Mouse (Mus musculus): ENCODE data around the gene Slc10a4. TPM values are rescaled to one million over a fixed set of nuclear protein-coding genes. Genes with fewer than 3 reads are reported as not detected.
"Not testable (repeated sequence)": the region's sequence is repeated elsewhere in the genome, so short reads cannot be mapped to it uniquely, and the experiment has no call there.

The Slc10a4 gene
- polyA plus RNA-seq, 1 experiment from 2014 or later, result 2.3 TPM

DNA sequence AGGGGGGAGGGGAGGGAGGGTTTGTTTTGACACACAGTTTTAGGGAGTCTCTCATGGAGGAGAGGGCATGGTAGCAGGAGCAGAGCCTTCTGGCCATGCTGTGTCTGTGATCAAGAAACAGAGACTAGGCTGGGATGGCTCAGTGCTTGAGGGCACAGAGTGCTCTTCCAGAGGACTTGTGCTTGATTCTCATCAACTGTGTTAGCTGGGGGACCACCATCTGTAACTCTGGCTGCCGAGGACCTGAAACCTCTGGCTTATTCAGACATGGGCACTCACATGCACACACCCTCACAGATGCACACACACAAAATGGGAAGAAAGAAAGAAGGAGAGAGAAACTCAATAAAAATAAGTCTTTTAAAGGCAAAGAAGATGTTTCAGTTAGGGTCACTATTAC is 8.1 kb upstream of the Slc10a4 start:
- 59% methylated on average over 1 of the region's 1 CpGs for WGBS
- H3K4me2 ChIP-seq (ENCODE audit: low read depth, low read length); H3K27me3 ChIP-seq (ENCODE audit: control insufficient read depth, insufficient read depth, low read length); H3K9ac ChIP-seq (replicated peaks; ENCODE audit: low read length); DNase-seq (ENCODE audit: low spot score); ATAC-seq (replicated peaks; ENCODE audit: insufficient number of reproducible peaks, low FRiP score, low TSS enrichment, low read depth); H3K27ac ChIP-seq (replicated peaks; ENCODE audit: low read depth, low read length); H3K36me3 ChIP-seq (replicated peaks; ENCODE audit: control insufficient read depth, insufficient read depth, low read depth, low read length); H3K4me1 ChIP-seq (ENCODE audit: control insufficient read depth, insufficient read depth, low read length); H3K9me3 ChIP-seq (replicated peaks; ENCODE audit: control insufficient read depth, low read length); H3K4me3 ChIP-seq (ENCODE audit: low read depth, low read length): not testable (repeated sequence)

DNA sequence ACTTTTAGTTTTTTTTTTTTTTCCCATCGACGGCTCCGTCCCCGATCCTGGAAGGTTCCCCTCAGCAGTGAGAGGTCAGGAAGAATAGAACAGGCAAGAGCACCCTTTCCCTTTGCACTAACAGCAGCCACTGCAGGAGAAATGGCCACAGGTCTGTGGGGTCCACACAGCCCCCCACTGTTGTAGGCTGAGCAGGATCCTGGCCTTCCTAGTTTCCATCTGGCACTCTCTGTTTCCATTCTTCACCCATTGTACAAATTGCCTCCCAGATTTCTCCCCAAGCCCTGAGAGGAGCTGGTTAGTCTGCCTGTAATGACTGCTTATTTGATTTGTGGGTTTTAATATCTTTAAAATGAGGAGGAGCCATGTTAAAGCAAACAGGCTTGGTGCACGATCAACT is 2.6 kb upstream of the Slc10a4 start:
- H3K9ac ChIP-seq (replicated peaks; ENCODE audit: low read length), result no peak overlapping the region
- no peak overlapping the region for H3K4me3 ChIP-seq (ENCODE audit: low read depth, low read length)
- WGBS, result 84% methylated on average over 5 of the region's 5 CpGs
- no peak overlapping the region for H3K4me2 ChIP-seq (ENCODE audit: low read depth, low read length)
- DNase-seq (ENCODE audit: low spot score), result no peak
- no peaks in the 10 kb centered on the region for H3K36me3 ChIP-seq (replicated peaks; ENCODE audit: control insufficient read depth, insufficient read depth, low read depth, low read length)
- no peak overlapping the region for H3K27ac ChIP-seq (replicated peaks; ENCODE audit: low read depth, low read length)
- no peak for ATAC-seq (replicated peaks; ENCODE audit: insufficient number of reproducible peaks, low FRiP score, low TSS enrichment, low read depth)
- H3K4me1 ChIP-seq (ENCODE audit: control insufficient read depth, insufficient read depth, low read length), result no peaks in the 10 kb centered on the region
- peaks cover 16% of the 10 kb centered on the region for H3K27me3 ChIP-seq (ENCODE audit: control insufficient read depth, insufficient read depth, low read length)
- H3K9me3 ChIP-seq (replicated peaks; ENCODE audit: control insufficient read depth, low read length), result no peaks in the 10 kb centered on the region

DNA sequence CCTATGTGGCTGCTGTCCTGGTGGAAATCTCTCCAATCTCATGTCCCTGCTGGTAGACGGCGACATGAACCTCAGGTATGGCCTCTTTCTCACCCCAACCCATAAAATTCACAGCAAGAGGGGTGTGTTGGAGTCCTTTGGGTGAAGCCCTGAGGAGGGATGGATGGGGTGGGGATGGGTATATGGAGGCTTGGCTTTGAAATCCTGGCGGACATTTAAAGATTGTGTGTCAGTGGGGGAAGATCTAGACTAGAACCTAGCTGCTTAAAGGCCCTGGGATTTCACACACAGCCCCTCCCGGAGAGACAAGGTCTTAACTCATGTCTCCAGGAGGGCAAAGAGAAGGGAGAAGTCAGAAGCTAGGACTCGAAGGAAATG is 888 bp downstream of the Slc10a4 start:
- ATAC-seq (replicated peaks; ENCODE audit: insufficient number of reproducible peaks, low FRiP score, low TSS enrichment, low read depth) (no peak; the same call in 1 of the 2 replicates), DNase-seq (ENCODE audit: low spot score) (no peak)
- H3K4me2 ChIP-seq (ENCODE audit: low read depth, low read length), result no peak overlapping the region; the same call in 1 of the 2 replicates
- no peaks in the 10 kb centered on the region for H3K36me3 ChIP-seq (replicated peaks; ENCODE audit: control insufficient read depth, insufficient read depth, low read depth, low read length)
- H3K4me1 ChIP-seq (ENCODE audit: control insufficient read depth, insufficient read depth, low read length), result no peaks in the 10 kb centered on the region
- H3K27me3 ChIP-seq (ENCODE audit: control insufficient read depth, insufficient read depth, low read length), result peaks cover 16% of the 10 kb centered on the region
- no peaks in the 10 kb centered on the region for H3K9me3 ChIP-seq (replicated peaks; ENCODE audit: control insufficient read depth, low read length)
- H3K9ac ChIP-seq (replicated peaks; ENCODE audit: low read length), result no peak overlapping the region
- WGBS, result 39% methylated on average over 5 of the region's 5 CpGs
- H3K27ac ChIP-seq (replicated peaks; ENCODE audit: low read depth, low read length), result no peak overlapping the region
- H3K4me3 ChIP-seq (ENCODE audit: low read depth, low read length), result no peak overlapping the region

DNA sequence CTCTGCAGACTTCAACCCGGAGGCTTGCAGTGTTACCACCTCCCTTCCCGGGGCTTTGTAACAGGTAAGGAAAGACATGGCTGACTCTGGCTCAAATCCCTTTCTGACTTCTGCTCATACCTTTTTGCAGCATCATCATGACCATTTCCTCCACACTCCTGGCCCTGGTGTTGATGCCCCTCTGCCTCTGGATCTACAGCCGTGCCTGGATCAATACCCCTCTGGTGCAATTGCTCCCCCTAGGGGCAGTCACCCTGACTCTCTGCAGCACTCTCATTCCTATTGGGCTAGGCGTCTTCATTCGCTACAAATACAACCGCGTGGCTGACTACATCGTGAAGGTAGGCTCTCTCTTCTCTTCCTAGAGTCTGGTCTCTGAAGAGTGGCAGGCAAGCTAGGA is 1.5 kb downstream of the Slc10a4 start:
- DNase-seq (ENCODE audit: low spot score); H3K9me3 ChIP-seq (replicated peaks; ENCODE audit: control insufficient read depth, low read length); H3K36me3 ChIP-seq (replicated peaks; ENCODE audit: control insufficient read depth, insufficient read depth, low read depth, low read length); H3K9ac ChIP-seq (replicated peaks; ENCODE audit: low read length); H3K4me3 ChIP-seq (ENCODE audit: low read depth, low read length); H3K4me2 ChIP-seq (ENCODE audit: low read depth, low read length); ATAC-seq (replicated peaks; ENCODE audit: insufficient number of reproducible peaks, low FRiP score, low TSS enrichment, low read depth); H3K27ac ChIP-seq (replicated peaks; ENCODE audit: low read depth, low read length); H3K4me1 ChIP-seq (ENCODE audit: control insufficient read depth, insufficient read depth, low read length): not testable (repeated sequence)
- WGBS, result 48% methylated on average over 8 of the region's 8 CpGs
- H3K27me3 ChIP-seq (ENCODE audit: control insufficient read depth, insufficient read depth, low read length), result peaks cover 16% of the 10 kb centered on the region

DNA sequence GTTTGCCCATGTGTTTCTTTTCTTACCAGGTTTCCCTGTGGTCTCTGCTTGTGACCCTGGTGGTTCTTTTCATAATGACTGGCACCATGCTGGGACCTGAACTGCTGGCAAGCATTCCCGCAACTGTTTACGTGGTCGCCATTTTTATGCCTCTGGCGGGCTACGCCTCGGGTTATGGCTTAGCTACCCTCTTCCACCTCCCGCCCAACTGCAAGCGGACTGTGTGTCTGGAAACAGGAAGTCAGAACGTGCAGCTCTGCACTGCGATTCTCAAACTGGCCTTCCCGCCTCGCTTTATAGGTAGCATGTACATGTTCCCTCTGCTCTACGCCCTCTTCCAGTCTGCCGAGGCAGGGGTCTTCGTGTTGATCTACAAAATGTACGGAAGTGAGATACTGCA is 5.1 kb downstream of the Slc10a4 start:
- H3K4me1 ChIP-seq (ENCODE audit: control insufficient read depth, insufficient read depth, low read length); H3K27ac ChIP-seq (replicated peaks; ENCODE audit: low read depth, low read length); H3K9me3 ChIP-seq (replicated peaks; ENCODE audit: control insufficient read depth, low read length); DNase-seq (ENCODE audit: low spot score); H3K4me3 ChIP-seq (ENCODE audit: low read depth, low read length); H3K9ac ChIP-seq (replicated peaks; ENCODE audit: low read length); ATAC-seq (replicated peaks; ENCODE audit: insufficient number of reproducible peaks, low FRiP score, low TSS enrichment, low read depth); H3K4me2 ChIP-seq (ENCODE audit: low read depth, low read length); H3K36me3 ChIP-seq (replicated peaks; ENCODE audit: control insufficient read depth, insufficient read depth, low read depth, low read length): not testable (repeated sequence)
- H3K27me3 ChIP-seq (ENCODE audit: control insufficient read depth, insufficient read depth, low read length), result peaks cover 18% of the 10 kb centered on the region
- WGBS, result 88% methylated on average over 14 of the region's 16 CpGs

DNA sequence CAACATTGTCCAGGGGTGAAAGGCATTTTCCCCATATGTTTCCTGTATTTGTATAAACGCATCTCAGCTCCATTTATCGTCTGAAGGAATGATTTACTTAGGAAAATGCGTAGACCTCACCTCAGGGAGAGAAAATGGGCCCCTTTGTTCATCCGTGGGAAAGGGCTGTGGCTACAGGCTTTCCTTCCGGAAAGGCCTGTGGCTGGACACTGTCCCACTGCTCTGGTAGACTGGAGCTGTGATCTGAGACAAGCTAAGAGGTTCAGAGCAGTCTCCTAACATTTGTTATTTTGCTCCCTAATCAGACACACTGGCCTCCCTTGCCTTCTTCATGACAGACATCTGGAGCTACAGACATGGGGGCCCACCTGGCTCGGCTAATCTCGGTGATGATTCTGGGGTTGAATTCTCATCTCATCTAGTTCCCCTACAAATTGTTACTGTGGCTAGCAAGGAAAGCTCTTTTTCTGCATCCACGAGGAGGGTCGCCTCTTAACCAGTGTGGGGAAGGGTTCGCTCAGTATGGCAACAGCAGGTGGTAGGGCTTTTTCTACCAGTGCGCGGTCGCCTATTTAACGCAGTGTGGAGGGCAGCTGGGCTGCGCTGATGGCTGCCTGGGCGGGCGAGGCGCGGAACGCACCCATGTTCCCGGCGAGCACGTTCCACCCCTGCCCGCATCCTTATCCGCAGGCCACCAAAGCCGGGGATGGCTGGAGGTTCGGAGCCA is 6.4 kb downstream of the Slc10a4 start:
- H3K27me3 ChIP-seq (ENCODE audit: control insufficient read depth, insufficient read depth, low read length); H3K36me3 ChIP-seq (replicated peaks; ENCODE audit: control insufficient read depth, insufficient read depth, low read depth, low read length); DNase-seq (ENCODE audit: low spot score); H3K27ac ChIP-seq (replicated peaks; ENCODE audit: low read depth, low read length); H3K9ac ChIP-seq (replicated peaks; ENCODE audit: low read length); H3K4me2 ChIP-seq (ENCODE audit: low read depth, low read length); H3K9me3 ChIP-seq (replicated peaks; ENCODE audit: control insufficient read depth, low read length); H3K4me1 ChIP-seq (ENCODE audit: control insufficient read depth, insufficient read depth, low read length): not testable (repeated sequence)
- peak; percentile 63 for ATAC-seq (replicated peaks; ENCODE audit: insufficient number of reproducible peaks, low FRiP score, low TSS enrichment, low read depth)
- 21% methylated on average over 23 of the region's 27 CpGs for WGBS
- peak overlapping the region; percentile 30 for H3K4me3 ChIP-seq (ENCODE audit: low read depth, low read length)

DNA sequence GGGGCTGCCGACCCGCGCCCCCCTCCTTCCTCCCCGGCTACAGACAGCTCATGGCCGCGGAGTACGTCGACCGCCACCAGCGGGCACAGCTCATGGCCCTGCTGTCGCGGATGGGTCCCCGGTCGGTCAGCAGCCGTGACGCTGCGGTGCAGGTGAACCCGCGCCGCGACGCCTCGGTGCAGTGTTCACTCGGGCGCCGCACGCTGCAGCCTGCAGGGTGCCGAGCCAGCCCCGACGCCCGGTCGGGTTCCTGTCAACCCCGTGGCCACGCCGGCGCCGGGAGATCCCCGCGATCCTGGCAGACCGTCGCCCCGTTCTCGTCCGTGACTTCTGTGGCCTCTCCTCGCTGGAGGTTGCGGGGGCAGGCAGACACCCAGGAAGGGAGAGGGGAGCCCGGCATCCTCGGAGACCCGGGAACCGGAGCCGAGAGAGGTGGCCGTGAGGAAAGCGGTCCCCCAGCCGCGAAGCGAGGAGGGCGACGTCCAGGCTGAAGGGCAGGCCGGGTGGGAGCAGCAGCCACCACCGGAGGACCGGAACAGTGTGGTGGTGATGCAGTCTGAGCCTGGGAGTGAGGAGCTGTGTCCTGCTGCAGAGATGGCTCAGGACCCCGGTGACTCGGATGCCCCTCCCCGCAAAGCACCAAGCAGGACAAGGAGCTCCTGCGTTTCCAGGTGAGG is 7.1 kb downstream of the Slc10a4 start:
- ATAC-seq (replicated peaks; ENCODE audit: insufficient number of reproducible peaks, low FRiP score, low TSS enrichment, low read depth), result peak; percentile 50; the same call in 1 of the 2 replicates
- peak overlapping the region; percentile 30 for H3K4me3 ChIP-seq (ENCODE audit: low read depth, low read length)
- H3K27me3 ChIP-seq (ENCODE audit: control insufficient read depth, insufficient read depth, low read length); H3K4me1 ChIP-seq (ENCODE audit: control insufficient read depth, insufficient read depth, low read length); H3K9ac ChIP-seq (replicated peaks; ENCODE audit: low read length); DNase-seq (ENCODE audit: low spot score); H3K36me3 ChIP-seq (replicated peaks; ENCODE audit: control insufficient read depth, insufficient read depth, low read depth, low read length); H3K9me3 ChIP-seq (replicated peaks; ENCODE audit: control insufficient read depth, low read length); H3K27ac ChIP-seq (replicated peaks; ENCODE audit: low read depth, low read length): not testable (repeated sequence)
- 1% methylated on average over 49 of the region's 65 CpGs for WGBS
- peak overlapping the region; percentile 61 for H3K4me2 ChIP-seq (ENCODE audit: low read depth, low read length)

DNA sequence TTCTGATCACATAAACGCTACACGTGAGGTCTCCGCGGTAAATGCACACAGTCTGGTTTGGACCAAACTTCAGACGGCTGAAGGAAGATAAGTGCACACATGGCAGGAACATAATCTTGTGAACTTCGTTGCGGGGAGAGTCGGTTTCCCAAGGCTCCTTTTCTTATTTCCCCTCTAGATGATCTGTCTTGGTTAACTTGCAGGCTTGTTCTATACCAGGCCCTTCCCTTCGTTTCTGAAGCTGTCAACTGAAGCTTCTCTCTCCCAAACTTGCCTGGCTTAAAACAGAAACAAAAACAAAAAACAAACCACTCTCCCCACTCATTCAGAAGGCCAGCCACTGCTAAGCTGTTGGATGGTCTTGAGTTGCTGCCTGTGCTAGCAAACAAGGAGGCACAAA is 8.1 kb downstream of the Slc10a4 start:
- Histone ChIP-seq H3K27ac (replicated peaks; ENCODE audit: low read depth, low read length) (no peak overlapping the region), H3K4me2 (ENCODE audit: low read depth, low read length) (no peak overlapping the region), H3K9me3 (replicated peaks; ENCODE audit: control insufficient read depth, low read length) (no peaks in the 10 kb centered on the region), H3K4me1 (ENCODE audit: control insufficient read depth, insufficient read depth, low read length) (no peaks in the 10 kb centered on the region), H3K9ac (replicated peaks; ENCODE audit: low read length) (no peak overlapping the region), H3K36me3 (replicated peaks; ENCODE audit: control insufficient read depth, insufficient read depth, low read depth, low read length) (no peaks in the 10 kb centered on the region), H3K4me3 (ENCODE audit: low read depth, low read length) (no peak overlapping the region), H3K27me3 (ENCODE audit: control insufficient read depth, insufficient read depth, low read length) (peaks cover 4% of the 10 kb centered on the region)
- ATAC-seq (replicated peaks; ENCODE audit: insufficient number of reproducible peaks, low FRiP score, low TSS enrichment, low read depth) (no peak), DNase-seq (ENCODE audit: low spot score) (peak; percentile 35)
- 44% methylated on average over 9 of the region's 9 CpGs for WGBS

All from embryonic facial prominence, embryonic 11.5 days (tissue).